Mouse (Mus musculus): ENCODE measurements around the gene Nmnat3. TPM values are rescaled to one million over a fixed set of nuclear protein-coding genes. Genes with fewer than 3 reads are reported as not detected.

Nmnat3 gene
- polyA plus RNA-seq, 1 experiment from 2014 or later, result 6.6 TPM

- Histone ChIP-seq H3K27ac (no peak overlapping the region), H3K9me3 (no peaks in the 10 kb centered on the region), H3K4me3 (no peak overlapping the region), H3K36me3 (no peaks in the 10 kb centered on the region), H3K4me1 (no peaks in the 10 kb centered on the region), H3K4me2 (no peak overlapping the region), H3K9ac (no peak overlapping the region), H3K27me3 (no peaks in the 10 kb centered on the region)
- no peak for ATAC-seq (ENCODE audit: borderline replicate concordance, extremely low read depth, low FRiP score, low TSS enrichment)
These were observed 2.4 kb downstream of the Nmnat3 start for GRCm38 (mm10) chr9:98289665-98290064.

GRCm38 (mm10) chr9:98290591-98290990 is 3.4 kb downstream of the Nmnat3 start:
- no peaks in the 10 kb centered on the region for H3K27me3 ChIP-seq
- no peaks in the 10 kb centered on the region for H3K4me1 ChIP-seq
- no peak overlapping the region for H3K9ac ChIP-seq
- no peak overlapping the region for H3K27ac ChIP-seq
- no peak overlapping the region for H3K4me2 ChIP-seq
- 87% methylated on average over 1 of the region's 1 CpGs for WGBS
- no peak for ATAC-seq (ENCODE audit: borderline replicate concordance, extremely low read depth, low FRiP score, low TSS enrichment)
- no peak overlapping the region for H3K4me3 ChIP-seq
- H3K36me3 ChIP-seq, result no peaks in the 10 kb centered on the region
- H3K9me3 ChIP-seq, result no peaks in the 10 kb centered on the region

DNA sequence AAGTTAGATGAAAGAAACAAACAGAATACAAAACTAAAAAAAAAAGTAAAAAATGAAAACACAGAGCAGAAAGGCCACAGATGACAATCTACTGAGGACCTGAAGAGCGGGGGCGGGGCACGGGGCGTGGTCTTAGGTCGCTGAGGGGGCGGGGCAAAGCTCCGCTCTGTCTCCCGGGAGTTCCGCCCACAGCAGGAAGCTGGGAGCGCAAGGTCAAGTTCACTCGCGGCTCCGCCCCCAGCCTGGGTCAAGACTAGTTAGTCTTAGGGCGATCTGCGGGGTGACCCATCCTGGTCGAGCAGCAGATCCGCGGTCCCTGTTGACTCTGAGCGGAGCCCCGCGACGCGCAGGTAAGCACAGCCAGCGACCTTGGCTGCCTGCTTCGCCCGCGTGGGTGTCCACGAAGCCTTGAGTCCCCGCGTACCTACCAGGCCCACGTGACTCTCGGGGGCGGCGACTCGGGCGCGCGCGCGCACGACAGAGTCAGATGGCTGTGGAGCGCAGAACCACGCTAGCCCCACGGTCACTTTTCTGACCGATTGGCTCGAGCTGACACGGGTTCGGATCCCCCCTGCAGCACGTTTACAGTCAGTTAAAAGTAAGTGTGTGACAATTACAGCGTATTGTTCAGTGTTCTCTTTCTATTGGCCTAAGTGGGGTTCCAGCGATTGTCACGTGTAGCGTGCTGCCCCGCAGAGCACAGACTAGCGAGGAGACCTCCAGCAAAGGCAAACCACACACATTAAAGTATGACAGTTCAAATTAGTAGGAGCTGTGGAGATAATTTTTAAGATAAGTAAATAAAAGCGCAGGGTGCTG is 9.4 kb downstream of the Nmnat3 start:
- H3K27ac ChIP-seq, result peak overlapping the region; percentile 85
- under 1% methylated on average over 56 of the region's 56 CpGs for WGBS
- peak overlapping the region; percentile 47 for H3K9ac ChIP-seq
- H3K9me3 ChIP-seq, result no peaks in the 10 kb centered on the region
- H3K4me3 ChIP-seq, result peak overlapping the region; percentile 73
- H3K27me3 ChIP-seq, result no peaks in the 10 kb centered on the region
- H3K4me1 ChIP-seq, result peaks cover 11% of the 10 kb centered on the region
- H3K36me3 ChIP-seq, result no peaks in the 10 kb centered on the region
- peak; percentile 91 for ATAC-seq (ENCODE audit: borderline replicate concordance, extremely low read depth, low FRiP score, low TSS enrichment)
- peak overlapping the region; percentile 87 for H3K4me2 ChIP-seq

DNA sequence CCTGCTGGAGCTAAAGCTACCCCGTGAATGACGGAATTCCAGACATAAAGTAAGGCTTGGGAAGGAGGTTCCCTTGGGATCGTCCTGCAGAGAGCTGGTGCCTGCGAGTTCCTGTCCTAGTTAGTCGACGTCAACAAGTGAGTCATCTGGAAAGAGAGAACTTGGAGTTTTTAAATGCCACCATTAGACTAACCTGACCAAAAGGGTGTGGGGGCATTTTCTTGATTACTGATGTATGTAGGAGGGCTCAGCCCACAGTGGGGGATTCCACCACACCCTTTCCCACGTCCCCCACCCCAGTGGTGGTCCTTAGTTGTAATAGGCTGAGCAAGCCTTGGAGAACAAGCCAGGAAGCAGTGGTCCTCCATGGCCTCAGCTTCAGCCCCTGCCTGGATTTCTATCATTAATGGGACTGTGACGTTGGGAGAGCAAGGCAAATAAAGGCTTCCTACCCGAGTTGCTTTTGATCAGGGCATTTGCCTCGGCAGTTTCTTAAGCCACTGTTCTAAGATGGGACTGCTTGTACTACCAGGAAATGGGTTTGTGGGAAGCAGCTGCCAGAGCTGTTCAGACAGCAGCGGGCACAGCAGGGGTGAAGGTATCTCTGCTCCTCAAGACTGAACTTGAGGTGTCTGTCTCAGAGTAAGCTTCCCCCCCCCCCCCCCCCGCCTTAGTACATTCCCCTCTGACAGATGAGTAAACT is 10.2 kb downstream of the Nmnat3 start:
- no peak overlapping the region for H3K27ac ChIP-seq
- H3K4me2 ChIP-seq, result peak overlapping the region; percentile 87
- no peaks in the 10 kb centered on the region for H3K36me3 ChIP-seq
- peak; percentile 10; the same call in 1 of the 2 replicates for ATAC-seq (ENCODE audit: borderline replicate concordance, extremely low read depth, low FRiP score, low TSS enrichment)
- peaks cover 11% of the 10 kb centered on the region for H3K4me1 ChIP-seq
- H3K9ac ChIP-seq, result peak overlapping the region; percentile 47; the same call in 1 of the 2 replicates
- peak overlapping the region; percentile 73 for H3K4me3 ChIP-seq
- 13% methylated on average over 12 of the region's 12 CpGs for WGBS
- no peaks in the 10 kb centered on the region for H3K27me3 ChIP-seq
- no peaks in the 10 kb centered on the region for H3K9me3 ChIP-seq

DNA sequence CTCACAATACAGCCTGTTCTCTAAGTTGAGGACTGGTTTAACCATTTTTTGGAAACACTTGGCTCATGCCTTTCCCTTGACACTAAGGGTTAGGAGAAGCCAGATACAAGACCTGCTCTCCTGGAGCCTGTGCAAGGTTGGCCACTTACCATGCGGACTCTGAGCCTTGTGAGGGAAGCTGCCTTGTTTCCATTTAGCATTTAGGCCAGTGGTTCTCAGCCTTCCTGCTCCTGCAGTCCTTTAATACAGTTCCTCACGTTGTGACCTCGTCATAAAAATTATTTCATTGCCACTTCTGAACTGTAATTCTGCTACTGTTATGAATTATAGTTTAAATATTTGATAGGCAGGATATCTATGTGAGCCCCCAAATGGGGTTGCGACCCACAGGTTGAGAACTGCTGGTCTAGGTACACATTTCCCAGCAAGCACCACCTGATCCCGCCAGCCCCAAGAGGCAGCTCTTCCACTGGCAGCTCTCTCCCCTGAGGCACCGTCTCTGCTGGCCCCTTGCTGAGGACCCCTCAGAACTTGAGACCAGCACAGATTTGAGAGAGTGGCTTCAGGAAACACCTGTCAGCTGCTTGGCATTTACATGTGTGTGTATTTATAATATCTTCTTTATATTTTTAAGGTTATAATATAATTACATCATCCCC is 10.8 kb downstream of the Nmnat3 start:
- peak overlapping the region; percentile 87 for H3K4me2 ChIP-seq

DNA sequence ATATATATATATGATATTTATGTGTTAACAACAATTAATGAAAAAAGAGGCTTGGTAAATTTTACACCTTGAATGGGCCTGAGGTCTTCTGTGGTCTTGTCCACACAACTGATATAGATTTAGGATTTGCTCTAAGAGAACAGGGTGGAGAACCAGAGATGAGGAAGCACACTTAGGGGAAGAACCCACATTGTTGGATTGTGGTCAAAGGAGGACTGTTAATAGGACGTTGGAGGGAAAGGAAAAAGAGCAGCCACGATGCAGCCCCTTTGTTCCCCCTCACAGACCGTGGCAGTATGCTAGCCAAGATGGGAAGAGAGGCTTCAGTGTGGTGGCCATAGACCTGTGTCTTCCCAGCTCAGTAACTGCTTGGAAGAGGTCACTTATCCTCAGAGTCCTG is 11.5 kb downstream of the Nmnat3 start:
- 64% methylated on average over 3 of the region's 3 CpGs for WGBS
- H3K4me2 ChIP-seq, result no peak overlapping the region
- no peak overlapping the region for H3K4me3 ChIP-seq
- no peaks in the 10 kb centered on the region for H3K9me3 ChIP-seq
- no peaks in the 10 kb centered on the region for H3K36me3 ChIP-seq
- no peaks in the 10 kb centered on the region for H3K27me3 ChIP-seq
- no peak for ATAC-seq (ENCODE audit: borderline replicate concordance, extremely low read depth, low FRiP score, low TSS enrichment)
- H3K27ac ChIP-seq, result no peak overlapping the region
- peaks cover 11% of the 10 kb centered on the region for H3K4me1 ChIP-seq
- no peak overlapping the region for H3K9ac ChIP-seq

More for the DNA sequence above, 10.8 kb downstream of the Nmnat3 start:
- peaks cover 11% of the 10 kb centered on the region for H3K4me1 ChIP-seq
- H3K27me3 ChIP-seq, result no peaks in the 10 kb centered on the region
- H3K36me3 ChIP-seq, result no peaks in the 10 kb centered on the region
- no peaks in the 10 kb centered on the region for H3K9me3 ChIP-seq
- H3K4me3 ChIP-seq, result no peak overlapping the region
- WGBS, result 62% methylated on average over 6 of the region's 6 CpGs
- H3K9ac ChIP-seq, result no peak overlapping the region
- no peak for ATAC-seq (ENCODE audit: borderline replicate concordance, extremely low read depth, low FRiP score, low TSS enrichment)
- no peak overlapping the region for H3K27ac ChIP-seq

DNA sequence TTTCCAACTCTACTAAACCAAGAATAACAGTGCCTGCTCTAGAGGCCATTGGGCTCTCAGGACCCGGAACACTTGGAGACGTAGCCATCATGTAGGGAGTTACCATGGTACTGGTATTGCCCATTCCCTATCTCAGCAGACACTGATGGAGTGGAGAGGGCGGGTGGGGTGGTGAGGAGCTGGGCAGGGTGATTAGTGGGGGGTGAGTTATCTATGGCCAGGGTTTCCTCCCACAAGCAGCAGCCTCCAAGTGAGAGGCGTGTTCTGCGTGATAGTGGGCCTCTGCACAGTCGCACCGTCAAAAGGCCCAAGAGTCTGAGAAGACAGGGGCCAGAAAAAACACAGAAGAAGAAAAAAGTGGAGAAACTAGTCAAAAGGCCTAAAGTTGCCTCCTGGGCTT is 12.0 kb downstream of the Nmnat3 start:
- no peak overlapping the region for H3K27ac ChIP-seq
- no peaks in the 10 kb centered on the region for H3K27me3 ChIP-seq
- H3K4me2 ChIP-seq, result no peak overlapping the region
- ATAC-seq (ENCODE audit: borderline replicate concordance, extremely low read depth, low FRiP score, low TSS enrichment), result no peak; the same call in 1 of the 2 replicates
- no peaks in the 10 kb centered on the region for H3K9me3 ChIP-seq
- no peak overlapping the region for H3K4me3 ChIP-seq
- 74% methylated on average over 7 of the region's 7 CpGs for WGBS
- peaks cover 11% of the 10 kb centered on the region for H3K4me1 ChIP-seq
- H3K36me3 ChIP-seq, result no peaks in the 10 kb centered on the region
- H3K9ac ChIP-seq, result no peak overlapping the region

DNA sequence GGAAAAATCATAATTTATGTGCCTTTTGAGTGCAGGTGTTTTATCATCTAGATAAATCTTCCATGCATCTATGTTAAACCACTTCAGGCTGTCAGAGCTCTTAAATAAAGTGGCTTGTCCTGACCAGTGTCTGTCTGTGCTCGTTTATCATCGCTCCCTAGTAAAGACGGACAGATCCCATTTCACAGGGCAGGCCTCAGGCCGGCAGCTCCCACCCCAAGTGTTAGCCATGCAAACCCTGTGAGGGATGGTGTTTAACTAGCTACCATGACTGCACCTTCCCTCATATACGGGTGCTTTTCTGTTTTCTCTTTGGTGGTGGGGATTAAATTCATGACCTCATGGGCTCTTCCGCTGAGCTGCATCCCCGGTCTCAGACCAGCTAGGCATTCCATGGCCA is 13.3 kb downstream of the Nmnat3 start:
- Histone ChIP-seq H3K4me1 (peaks cover 11% of the 10 kb centered on the region), H3K4me2 (no peak overlapping the region), H3K27ac (no peak overlapping the region), H3K4me3 (no peak overlapping the region), H3K9ac (no peak overlapping the region), H3K36me3 (no peaks in the 10 kb centered on the region), H3K9me3 (no peaks in the 10 kb centered on the region), H3K27me3 (no peaks in the 10 kb centered on the region)
- 69% methylated on average over 7 of the region's 7 CpGs for WGBS
- no peak for ATAC-seq (ENCODE audit: borderline replicate concordance, extremely low read depth, low FRiP score, low TSS enrichment)

DNA sequence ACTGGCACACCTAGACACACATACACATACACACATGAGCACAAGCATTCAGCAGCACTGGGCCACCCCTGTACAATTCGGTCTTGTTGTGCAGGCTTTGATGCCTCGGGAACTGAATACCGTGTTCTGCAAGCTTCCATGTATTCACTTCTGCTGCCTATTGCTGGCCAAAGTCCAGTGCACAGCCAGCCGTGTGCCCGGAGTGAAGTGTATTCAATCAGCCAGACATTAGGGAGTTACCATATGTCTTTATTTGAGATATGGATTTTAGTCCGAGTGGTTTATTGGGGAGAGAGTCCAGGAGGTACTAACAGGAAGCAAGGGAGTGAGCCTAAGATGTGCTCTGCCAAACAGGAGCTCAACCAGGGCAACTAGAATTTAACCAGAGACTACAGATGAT is 19.8 kb downstream of the Nmnat3 start:
- Histone ChIP-seq H3K4me3 (no peak overlapping the region), H3K9me3 (no peaks in the 10 kb centered on the region), H3K27me3 (no peaks in the 10 kb centered on the region), H3K36me3 (no peaks in the 10 kb centered on the region), H3K27ac (no peak overlapping the region), H3K4me2 (no peak overlapping the region), H3K4me1 (no peaks in the 10 kb centered on the region), H3K9ac (no peak overlapping the region)
- no peak for ATAC-seq (ENCODE audit: borderline replicate concordance, extremely low read depth, low FRiP score, low TSS enrichment)
- WGBS, result 70% methylated on average over 6 of the region's 6 CpGs

- no peak overlapping the region for H3K9ac ChIP-seq
- H3K36me3 ChIP-seq, result no peaks in the 10 kb centered on the region
- H3K27ac ChIP-seq, result no peak overlapping the region
- ATAC-seq (ENCODE audit: borderline replicate concordance, extremely low read depth, low FRiP score, low TSS enrichment), result no peak
- WGBS, result 86% methylated on average over 12 of the region's 12 CpGs
- H3K4me1 ChIP-seq, result no peaks in the 10 kb centered on the region
- no peak overlapping the region for H3K4me2 ChIP-seq
- no peak overlapping the region for H3K4me3 ChIP-seq
- no peaks in the 10 kb centered on the region for H3K27me3 ChIP-seq
- no peaks in the 10 kb centered on the region for H3K9me3 ChIP-seq
These were observed 24.2 kb downstream of the Nmnat3 start for GRCm38 (mm10) chr9:98311316-98311965.

- WGBS, result 71% methylated on average over 6 of the region's 6 CpGs
- Histone ChIP-seq H3K36me3 (no peaks in the 10 kb centered on the region), H3K27ac (no peak overlapping the region), H3K9me3 (no peaks in the 10 kb centered on the region), H3K4me1 (no peaks in the 10 kb centered on the region), H3K27me3 (no peaks in the 10 kb centered on the region), H3K9ac (no peak overlapping the region), H3K4me2 (no peak overlapping the region), H3K4me3 (no peak overlapping the region)
- ATAC-seq (ENCODE audit: borderline replicate concordance, extremely low read depth, low FRiP score, low TSS enrichment), result no peak
These were observed 25.6 kb downstream of the Nmnat3 start for GRCm38 (mm10) chr9:98312622-98313374.

Data from lung, embryonic 15.5 days (tissue).